Mouse (Mus musculus): ENCODE data around the gene Tff2. TPM values are rescaled to one million over a fixed set of nuclear protein-coding genes. Genes with fewer than 3 reads are reported as not detected.

The Tff2 gene
- polyA plus RNA-seq, 1 experiment from 2014 or later, result not detected

- Histone ChIP-seq H3K9me3 (no peaks in the 10 kb centered on the region), H3K27me3 (no peaks in the 10 kb centered on the region), H3K4me1 (no peaks in the 10 kb centered on the region), H3K9ac (no peak overlapping the region), H3K27ac (no peak overlapping the region), H3K4me3 (replicated peaks) (no peak overlapping the region), H3K36me3 (replicated peaks) (no peaks in the 10 kb centered on the region), H3K4me2 (no peak overlapping the region)
- WGBS, result 94% methylated on average over 12 of the region's 12 CpGs
- ATAC-seq (ENCODE audit: low FRiP score), result no peak
These were observed 18.5 kb upstream of the Tff2 start for GRCm38 (mm10) chr17:31162607-31163006.

GRCm38 (mm10) chr17:31160291-31160690 lies 16.2 kb upstream of the Tff2 start:
- Histone ChIP-seq H3K27me3 (no peaks in the 10 kb centered on the region), H3K36me3 (replicated peaks) (no peaks in the 10 kb centered on the region), H3K4me2 (no peak overlapping the region), H3K9ac (no peak overlapping the region), H3K9me3 (no peaks in the 10 kb centered on the region), H3K4me1 (no peaks in the 10 kb centered on the region), H3K27ac (no peak overlapping the region), H3K4me3 (replicated peaks) (no peak overlapping the region)
- no peak for ATAC-seq (ENCODE audit: low FRiP score)
- 69% methylated on average over 4 of the region's 4 CpGs for WGBS

- no peak overlapping the region for H3K4me3 ChIP-seq (replicated peaks)
- H3K27me3 ChIP-seq, result no peaks in the 10 kb centered on the region
- WGBS, result 76% methylated on average over 6 of the region's 6 CpGs
- H3K36me3 ChIP-seq (replicated peaks), result no peaks in the 10 kb centered on the region
- no peak overlapping the region for H3K4me2 ChIP-seq
- ATAC-seq (ENCODE audit: low FRiP score), result no peak
- no peak overlapping the region for H3K27ac ChIP-seq
- no peak overlapping the region for H3K9ac ChIP-seq
- no peaks in the 10 kb centered on the region for H3K9me3 ChIP-seq
- H3K4me1 ChIP-seq, result no peaks in the 10 kb centered on the region
These were observed 13.8 kb upstream of the Tff2 start for GRCm38 (mm10) chr17:31157921-31158320.

- 0 out of 2 replicates have a peak, but pooled peaks cover 4% of the 10 kb centered on the region for H3K4me1 ChIP-seq
- no peaks in the 10 kb centered on the region for H3K27me3 ChIP-seq
- H3K9me3 ChIP-seq, result no peaks in the 10 kb centered on the region
- H3K4me2 ChIP-seq, result no peak overlapping the region
- H3K27ac ChIP-seq, result no peak overlapping the region
- 83% methylated on average over 8 of the region's 8 CpGs for WGBS
- H3K36me3 ChIP-seq (replicated peaks), result no peaks in the 10 kb centered on the region
- ATAC-seq (ENCODE audit: low FRiP score), result no peak
- no peak overlapping the region for H3K4me3 ChIP-seq (replicated peaks)
- no peak overlapping the region for H3K9ac ChIP-seq
These were observed 9.7 kb upstream of the Tff2 start for GRCm38 (mm10) chr17:31153785-31154184.

GRCm38 (mm10) chr17:31152966-31153499 lies 9.0 kb upstream of the Tff2 start:
- Histone ChIP-seq H3K9ac (no peak overlapping the region), H3K27ac (no peak overlapping the region), H3K9me3 (no peaks in the 10 kb centered on the region), H3K4me2 (no peak overlapping the region), H3K36me3 (replicated peaks) (no peaks in the 10 kb centered on the region), H3K4me1 (0 out of 2 replicates have a peak, but pooled peaks cover 4% of the 10 kb centered on the region), H3K27me3 (no peaks in the 10 kb centered on the region), H3K4me3 (replicated peaks) (no peak overlapping the region)
- 90% methylated on average over 9 of the region's 9 CpGs for WGBS
- ATAC-seq (ENCODE audit: low FRiP score), result no peak

GRCm38 (mm10) chr17:31152512-31152911 lies 8.4 kb upstream of the Tff2 start:
- no peak for ATAC-seq (ENCODE audit: low FRiP score)
- Histone ChIP-seq H3K36me3 (replicated peaks) (no peaks in the 10 kb centered on the region), H3K27me3 (no peaks in the 10 kb centered on the region), H3K9me3 (no peaks in the 10 kb centered on the region), H3K4me1 (0 out of 2 replicates have a peak, but pooled peaks cover 4% of the 10 kb centered on the region), H3K9ac (no peak overlapping the region), H3K4me2 (no peak overlapping the region), H3K27ac (no peak overlapping the region), H3K4me3 (replicated peaks) (no peak overlapping the region)
- 51% methylated on average over 5 of the region's 5 CpGs for WGBS

- Histone ChIP-seq H3K9me3 (no peaks in the 10 kb centered on the region), H3K4me3 (replicated peaks) (no peak overlapping the region), H3K27ac (no peak overlapping the region), H3K36me3 (replicated peaks) (no peaks in the 10 kb centered on the region), H3K4me1 (no peaks in the 10 kb centered on the region; the same call in 1 of the 2 replicates), H3K4me2 (no peak overlapping the region), H3K27me3 (no peaks in the 10 kb centered on the region), H3K9ac (no peak overlapping the region)
- WGBS, result 81% methylated on average over 9 of the region's 9 CpGs
- ATAC-seq (ENCODE audit: low FRiP score), result no peak
These were observed 1.9 kb upstream of the Tff2 start for GRCm38 (mm10) chr17:31145998-31146397.

- no peak for ATAC-seq (ENCODE audit: low FRiP score)
- WGBS, result 95% methylated on average over 7 of the region's 7 CpGs
These were observed 2.0 kb downstream of the Tff2 start for GRCm38 (mm10) chr17:31142116-31142515.

GRCm38 (mm10) chr17:31138398-31138797 lies 5.7 kb downstream of the Tff2 start:
- H3K4me3 ChIP-seq (replicated peaks), result no peak overlapping the region
- 21% methylated on average over 5 of the region's 5 CpGs for WGBS
- H3K27ac ChIP-seq, result no peak overlapping the region
- H3K9me3 ChIP-seq, result no peaks in the 10 kb centered on the region
- no peaks in the 10 kb centered on the region; the same call in 1 of the 2 replicates for H3K4me1 ChIP-seq
- H3K36me3 ChIP-seq (replicated peaks), result no peaks in the 10 kb centered on the region
- no peaks in the 10 kb centered on the region for H3K27me3 ChIP-seq
- no peak overlapping the region for H3K4me2 ChIP-seq
- no peak overlapping the region for H3K9ac ChIP-seq
- ATAC-seq (ENCODE audit: low FRiP score), result no peak

More at GRCm38 (mm10) chr17:31142116-31142515, 2.0 kb downstream of the Tff2 start:
- Histone ChIP-seq H3K4me3 (replicated peaks) (no peak overlapping the region), H3K4me1 (no peaks in the 10 kb centered on the region; the same call in 1 of the 2 replicates), H3K27me3 (no peaks in the 10 kb centered on the region), H3K36me3 (replicated peaks) (no peaks in the 10 kb centered on the region), H3K9me3 (no peaks in the 10 kb centered on the region), H3K27ac (no peak overlapping the region), H3K9ac (no peak overlapping the region), H3K4me2 (no peak overlapping the region)

- H3K9me3 ChIP-seq, result no peaks in the 10 kb centered on the region
- no peak overlapping the region for H3K4me3 ChIP-seq (replicated peaks)
- H3K4me1 ChIP-seq, result no peaks in the 10 kb centered on the region; the same call in 1 of the 2 replicates
- no peak overlapping the region for H3K4me2 ChIP-seq
- 81% methylated on average over 1 of the region's 1 CpGs for WGBS
- no peaks in the 10 kb centered on the region for H3K36me3 ChIP-seq (replicated peaks)
- ATAC-seq (ENCODE audit: low FRiP score), result no peak
- no peaks in the 10 kb centered on the region for H3K27me3 ChIP-seq
- H3K9ac ChIP-seq, result no peak overlapping the region
- H3K27ac ChIP-seq, result no peak overlapping the region
These were observed 7.3 kb downstream of the Tff2 start for GRCm38 (mm10) chr17:31136821-31137220.

- H3K9ac ChIP-seq, result no peak overlapping the region
- WGBS, result 68% methylated on average over 3 of the region's 3 CpGs
- no peak overlapping the region for H3K4me2 ChIP-seq
- no peaks in the 10 kb centered on the region for H3K9me3 ChIP-seq
- H3K36me3 ChIP-seq (replicated peaks), result no peaks in the 10 kb centered on the region
- H3K27ac ChIP-seq, result no peak overlapping the region
- ATAC-seq (ENCODE audit: low FRiP score), result no peak
- H3K4me3 ChIP-seq (replicated peaks), result no peak overlapping the region
- H3K4me1 ChIP-seq, result no peaks in the 10 kb centered on the region; the same call in 1 of the 2 replicates
- no peaks in the 10 kb centered on the region for H3K27me3 ChIP-seq
These were observed 7.8 kb downstream of the Tff2 start for GRCm38 (mm10) chr17:31136291-31136690.

- H3K9me3 ChIP-seq, result no peaks in the 10 kb centered on the region
- H3K4me2 ChIP-seq, result no peak overlapping the region
- no peak overlapping the region for H3K9ac ChIP-seq
- H3K4me1 ChIP-seq, result no peaks in the 10 kb centered on the region; the same call in 1 of the 2 replicates
- ATAC-seq (ENCODE audit: low FRiP score), result no peak
- no peaks in the 10 kb centered on the region for H3K36me3 ChIP-seq (replicated peaks)
- no peak overlapping the region for H3K27ac ChIP-seq
- no peak overlapping the region for H3K4me3 ChIP-seq (replicated peaks)
- WGBS, result 80% methylated on average over 6 of the region's 6 CpGs
- H3K27me3 ChIP-seq, result no peaks in the 10 kb centered on the region
These were observed 9.2 kb downstream of the Tff2 start for GRCm38 (mm10) chr17:31134913-31135312.

- H3K9me3 ChIP-seq, result no peaks in the 10 kb centered on the region
- no peaks in the 10 kb centered on the region for H3K27me3 ChIP-seq
- H3K36me3 ChIP-seq (replicated peaks), result no peaks in the 10 kb centered on the region
- no peak for ATAC-seq (ENCODE audit: low FRiP score)
- H3K4me2 ChIP-seq, result no peak overlapping the region
- 86% methylated on average over 15 of the region's 15 CpGs for WGBS
- H3K4me1 ChIP-seq, result peaks cover 5% of the 10 kb centered on the region
- H3K27ac ChIP-seq, result no peak overlapping the region
- no peak overlapping the region for H3K9ac ChIP-seq
- no peak overlapping the region for H3K4me3 ChIP-seq (replicated peaks)
These were observed 10.3 kb downstream of the Tff2 start for GRCm38 (mm10) chr17:31133776-31134175.

All from forebrain, embryonic 12.5 days (tissue).